Mouse (Mus musculus) heart, postnatal 4 days (tissue): ENCODE results near the gene Foxn3. TPM values are rescaled to one million over a fixed set of nuclear protein-coding genes. Genes with fewer than 3 reads are reported as not detected.
"Not testable (repeated sequence)": the region's sequence is repeated elsewhere in the genome, so short reads cannot be mapped to it uniquely, and the experiment has no call there.

ENCODE experiments used
- DNase-seq: peaks from one replicate; pipeline ENCODE4 v3.0.0; 2021
- total RNA-seq, 2 experiments: library from RNA; stranded (reverse); gene quantifications; 2 replicates each; pipeline ENCODE4 v1.2.3; 2021

The Foxn3 gene
- total RNA-seq, 2 experiments from 2014 or later: 113 to 131 TPM

DNA sequence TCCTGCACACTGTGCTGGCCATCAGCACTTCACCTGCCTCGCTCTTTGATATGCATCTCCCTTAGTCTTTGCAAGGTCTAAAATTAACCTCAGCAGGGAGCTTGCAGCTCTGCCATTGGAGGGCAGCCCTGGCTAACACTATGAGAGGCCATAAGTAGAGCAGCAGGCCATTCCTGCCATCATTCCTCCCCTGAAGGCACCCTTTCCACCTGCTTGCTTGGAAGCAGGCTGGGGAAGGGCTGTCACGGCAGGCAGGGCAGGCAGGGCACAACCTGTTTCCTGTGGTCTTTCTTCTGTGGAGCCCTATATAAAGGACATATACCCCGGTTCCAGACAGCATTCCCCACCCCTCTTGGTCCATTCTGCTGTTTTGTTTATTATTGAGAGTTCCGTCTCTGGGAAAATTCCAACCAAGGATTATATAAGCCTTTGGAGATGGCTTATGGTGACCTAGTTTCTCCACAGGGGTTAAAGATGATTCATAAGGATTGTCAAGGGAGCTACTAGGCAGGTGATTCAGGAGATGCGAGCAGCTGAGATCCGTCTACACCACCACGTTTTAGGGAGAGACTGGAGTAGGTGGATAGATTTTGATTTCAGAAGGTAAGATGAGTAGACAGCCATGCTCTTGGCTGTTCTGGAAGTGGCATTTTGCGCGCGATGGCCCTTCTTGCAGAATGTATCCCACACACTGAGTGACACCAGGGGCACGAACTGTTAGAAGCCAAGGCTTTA lies 347.7 kb downstream of the Foxn3 start:
- DNase-seq: peak; percentile 43

DNA sequence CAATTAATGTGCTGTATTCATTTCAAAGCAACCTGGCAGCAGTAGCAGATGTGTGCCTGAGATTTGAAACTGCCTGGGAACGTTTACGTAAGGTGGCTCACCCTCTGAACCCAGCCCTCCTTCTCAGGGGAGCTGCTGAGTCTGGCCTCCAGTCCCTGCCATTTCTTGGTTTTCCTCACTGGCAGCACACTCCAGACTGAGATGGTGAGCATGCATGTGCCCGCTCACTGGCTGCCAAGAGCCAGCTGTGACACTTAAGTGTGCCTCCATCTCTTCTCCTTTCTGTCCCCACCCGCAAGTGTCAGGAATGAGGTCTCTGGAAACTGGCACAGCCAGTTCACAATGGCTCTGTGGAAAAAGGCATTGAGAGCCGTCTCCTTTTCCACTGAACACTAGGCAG lies 349.3 kb downstream of the Foxn3 start:
- DNase-seq: peak; percentile 35

DNA sequence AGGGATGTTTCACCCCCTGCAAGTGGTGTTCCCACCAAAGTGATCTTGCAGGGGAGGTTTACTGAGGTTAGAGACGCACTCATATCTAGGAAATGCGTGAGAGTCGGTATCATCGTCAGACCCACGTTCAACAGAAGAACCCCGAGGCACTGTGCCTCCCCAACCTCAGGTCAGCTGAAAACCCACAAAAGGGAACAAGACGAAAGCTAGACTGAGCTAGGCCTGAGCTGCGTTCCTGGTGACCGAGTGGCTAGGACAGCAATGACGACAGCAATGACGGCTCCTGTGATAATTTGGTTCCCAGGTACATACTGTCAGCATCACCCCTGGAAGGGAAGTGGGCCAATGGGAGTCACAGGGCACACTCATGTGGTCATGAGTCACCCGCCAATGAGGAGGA lies 350.2 kb downstream of the Foxn3 start:
- DNase-seq: no peak

DNA sequence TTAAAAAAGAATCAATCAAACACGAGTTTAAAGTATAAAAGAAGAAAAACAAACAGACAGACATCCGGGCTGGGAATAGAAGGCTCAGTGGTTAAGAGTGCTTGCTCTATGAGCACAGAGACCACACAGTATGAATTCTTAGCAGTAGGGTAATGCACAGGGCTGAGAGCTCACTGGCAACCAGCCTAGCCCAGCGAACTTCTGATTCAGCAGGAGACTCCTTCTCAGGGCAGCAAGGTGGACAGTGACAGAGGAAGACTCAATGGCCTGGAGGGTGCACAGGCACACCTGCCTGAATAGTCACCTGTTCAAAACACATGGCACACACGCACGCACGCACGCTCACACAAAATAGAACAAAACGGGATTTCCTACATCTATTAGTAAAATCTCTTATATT lies 353.6 kb downstream of the Foxn3 start:
- no peak for DNase-seq

DNA sequence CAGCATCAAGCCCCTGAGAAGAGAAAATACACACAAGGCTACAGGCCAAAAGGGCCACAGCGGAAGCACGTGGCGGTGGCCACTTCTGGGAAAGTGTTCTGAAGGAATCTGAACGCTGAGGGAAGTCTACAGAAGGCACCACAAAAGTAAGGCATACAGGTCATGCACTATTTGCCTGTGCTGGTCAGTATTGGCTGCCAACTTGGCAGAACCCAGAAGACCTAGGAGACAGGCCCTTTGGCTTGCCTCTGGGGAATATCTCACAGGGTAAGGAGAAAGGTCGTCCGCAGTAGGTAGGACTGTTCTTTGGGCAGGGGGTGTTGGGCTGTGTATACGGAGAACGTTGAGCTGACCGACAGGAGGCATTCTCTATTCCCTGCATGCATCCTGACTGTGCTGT lies 355.1 kb downstream of the Foxn3 start:
- DNase-seq: no peak

DNA sequence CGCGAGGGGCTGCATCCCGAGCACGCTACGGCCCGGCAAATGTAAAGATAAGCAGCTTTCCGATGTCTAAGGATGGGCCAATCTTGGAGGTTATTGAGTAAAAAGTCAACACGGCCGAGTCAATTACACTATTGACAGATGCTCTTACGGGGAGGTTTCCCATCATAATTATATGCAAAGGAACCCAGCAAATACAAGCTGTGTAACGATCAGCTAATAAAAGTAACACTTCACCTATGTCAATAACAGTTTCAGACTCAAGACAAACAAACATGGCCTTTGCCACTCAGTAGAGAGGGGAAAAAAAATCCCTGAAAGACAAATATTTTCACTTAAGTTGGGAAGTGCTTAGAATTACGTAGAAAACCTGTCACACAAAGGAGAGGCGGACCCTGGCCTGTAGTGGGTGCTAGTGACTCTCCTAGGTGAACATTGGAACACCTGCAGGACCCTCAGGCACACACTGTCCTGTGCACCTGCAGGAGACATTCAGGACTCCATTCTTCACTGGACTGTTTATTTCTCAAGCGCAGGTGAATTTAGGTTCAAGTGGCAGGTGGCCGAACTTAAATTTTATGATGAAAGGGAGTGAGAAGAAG lies 356.3 kb downstream of the Foxn3 start:
- DNase-seq: no peak

DNA sequence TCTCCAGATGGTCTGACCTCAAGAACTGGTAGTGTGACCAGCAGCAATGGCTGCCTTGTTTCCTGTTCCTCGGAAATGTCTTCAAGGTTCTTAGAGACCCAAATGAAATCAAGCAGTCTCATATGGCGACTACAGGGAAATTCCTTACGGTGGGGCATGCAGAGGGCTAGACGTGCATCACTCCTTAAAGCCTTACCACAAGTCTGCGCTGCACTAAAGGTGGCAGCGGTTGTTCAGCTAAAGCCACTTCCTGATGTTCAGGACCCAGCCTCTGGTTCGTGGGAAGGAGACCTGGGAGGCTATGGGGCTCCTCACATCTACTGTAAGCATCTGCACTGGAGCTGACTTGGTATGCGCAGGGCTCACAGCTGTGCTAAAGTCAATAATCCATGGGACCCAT lies 357.6 kb downstream of the Foxn3 start:
- DNase-seq: no peak

DNA sequence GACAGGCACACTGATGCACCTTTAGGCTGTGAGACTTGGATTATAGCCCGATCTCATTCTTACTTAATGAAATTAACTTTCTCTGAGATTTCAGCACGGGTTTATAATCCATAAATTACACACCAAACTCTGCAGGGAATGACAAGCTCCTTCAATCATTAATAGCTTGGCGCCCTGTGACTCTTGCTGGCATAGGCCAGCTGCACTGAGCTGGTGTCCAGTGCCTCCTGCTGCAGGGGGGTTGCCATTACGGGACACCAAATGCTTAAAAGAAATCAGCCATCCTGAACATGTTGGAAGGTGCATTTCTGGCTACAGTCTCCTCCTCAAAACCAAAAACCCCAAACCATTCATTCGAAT lies 364.3 kb downstream of the Foxn3 start:
- DNase-seq: no peak

DNA sequence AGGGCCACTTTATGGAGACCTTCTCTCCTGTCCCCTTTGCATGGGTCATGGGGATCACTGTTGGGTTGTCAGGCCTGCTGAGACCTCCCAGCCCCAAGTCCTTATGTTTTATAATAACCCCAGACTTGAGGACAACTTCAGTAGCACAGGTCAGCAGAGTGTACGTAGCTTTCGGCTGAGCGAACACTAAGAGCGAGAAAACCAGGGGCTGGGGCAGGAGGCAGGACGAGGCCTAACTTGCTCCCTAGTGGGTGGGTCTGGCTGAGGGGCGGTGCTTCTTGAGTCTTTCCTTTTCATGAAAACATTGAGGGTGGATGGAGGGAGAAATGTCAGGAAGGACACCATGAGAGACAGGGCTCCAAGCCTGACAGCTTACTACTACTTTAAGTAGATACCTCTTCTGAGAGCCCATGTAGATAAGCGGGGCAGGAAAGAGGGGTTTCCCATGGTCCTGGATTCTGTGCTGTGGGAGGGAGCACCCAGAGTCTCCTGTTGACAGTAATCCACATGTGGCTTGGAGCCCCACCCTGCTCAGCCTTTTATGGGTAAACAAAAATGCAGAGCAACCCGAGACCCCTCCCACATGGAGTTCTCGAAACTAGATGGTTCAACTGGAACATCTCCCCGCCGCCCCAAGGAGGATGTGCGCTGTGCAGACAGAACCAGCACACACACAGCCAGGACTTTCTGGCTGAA lies 364.8 kb downstream of the Foxn3 start:
- DNase-seq: no peak

DNA sequence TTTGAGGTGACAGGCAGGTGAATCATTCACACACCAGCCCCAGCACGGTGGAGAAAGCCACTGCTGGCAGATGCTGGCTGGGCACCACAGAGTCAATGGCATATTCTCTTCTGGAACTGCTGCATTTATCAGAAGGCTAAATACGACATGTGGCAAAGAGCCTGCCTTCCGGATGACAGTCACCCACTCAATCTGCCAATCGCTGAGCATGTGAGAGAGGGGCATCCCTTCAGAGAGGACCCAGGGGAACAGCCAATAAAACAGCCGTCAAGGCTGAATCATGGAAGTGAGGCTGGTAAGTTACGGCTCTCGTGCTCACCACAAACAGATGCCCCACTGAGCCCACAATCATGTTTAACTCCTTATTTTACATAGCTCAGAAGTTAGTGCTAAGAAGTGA lies 366.4 kb downstream of the Foxn3 start:
- DNase-seq: no peak

DNA sequence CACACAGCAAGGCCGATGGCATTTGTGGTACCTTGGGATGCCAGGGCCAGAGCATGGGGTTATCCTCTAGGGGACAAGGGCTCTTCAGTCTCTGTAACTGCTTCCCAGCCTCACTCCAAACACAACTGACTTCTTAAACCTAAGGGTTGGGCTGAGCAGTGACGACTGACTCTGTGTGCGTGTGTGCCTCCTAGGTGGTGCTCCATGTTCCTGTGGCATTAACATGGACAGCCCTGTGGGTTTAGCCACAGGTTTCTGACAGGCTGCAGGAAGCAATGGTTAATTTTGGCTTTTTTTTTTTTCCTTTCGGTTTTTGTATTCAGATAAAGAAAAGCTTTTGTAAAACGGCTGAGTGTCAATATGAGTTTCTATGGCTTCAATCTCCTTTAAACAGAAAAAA lies 367.7 kb downstream of the Foxn3 start:
- no peak for DNase-seq

DNA sequence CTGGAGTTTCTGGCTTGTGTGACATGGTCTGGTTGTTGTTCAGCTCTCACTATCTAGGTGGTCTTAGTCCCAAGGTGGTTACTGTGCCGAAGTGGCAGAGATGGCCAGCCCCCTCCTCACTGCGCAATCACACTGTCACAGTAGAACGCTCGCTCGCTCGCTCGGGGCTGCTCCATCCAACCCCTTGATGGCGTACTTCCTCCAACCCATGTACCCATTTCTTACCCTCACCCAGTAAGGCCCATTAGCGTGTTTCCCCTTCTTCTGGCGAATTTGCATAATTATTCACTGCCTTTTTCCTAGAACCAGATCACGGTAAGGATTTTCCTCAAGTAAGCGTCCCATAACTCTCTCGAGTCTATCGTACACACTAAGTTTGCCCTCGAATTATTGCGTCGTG lies 369.3 kb downstream of the Foxn3 start:
- not testable (repeated sequence) for DNase-seq

DNA sequence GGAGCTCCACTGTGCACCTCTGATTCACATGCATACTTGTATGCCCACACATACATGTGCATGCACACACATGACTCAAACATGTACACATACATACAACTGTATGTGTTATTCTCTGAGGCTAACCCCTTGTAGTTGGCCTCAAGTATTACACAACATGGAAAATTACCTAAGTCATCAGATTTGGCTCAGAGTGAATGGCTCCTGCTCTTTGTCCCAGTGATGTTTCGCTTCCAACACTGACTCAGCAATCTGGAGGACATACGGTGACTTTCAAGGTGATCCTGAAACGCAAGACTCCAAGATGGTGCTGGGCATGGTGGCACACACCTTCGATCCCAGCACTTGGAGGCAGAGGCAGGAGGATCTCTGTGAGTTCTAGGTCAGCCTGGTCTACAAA lies 375.7 kb downstream of the Foxn3 start:
- no peak for DNase-seq

DNA sequence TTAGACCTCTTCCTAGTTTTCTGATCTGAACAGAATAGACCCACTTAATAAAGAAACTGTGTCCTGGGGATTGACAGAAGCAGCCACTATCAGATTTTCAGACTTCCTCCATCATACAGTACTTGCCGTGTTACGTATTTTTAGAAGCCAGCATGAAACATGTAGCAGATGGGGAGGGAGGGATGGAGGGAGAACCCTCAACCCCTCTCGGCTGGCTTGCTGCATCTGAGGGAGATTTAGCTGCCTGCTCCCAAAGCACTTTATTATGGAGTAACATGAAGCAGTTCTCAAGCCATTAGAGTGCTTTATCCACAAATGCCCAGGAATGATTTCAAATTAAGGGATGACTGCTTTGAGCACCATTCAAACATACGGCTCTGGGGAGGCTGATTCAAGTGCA lies 377.1 kb downstream of the Foxn3 start:
- DNase-seq: no peak

DNA sequence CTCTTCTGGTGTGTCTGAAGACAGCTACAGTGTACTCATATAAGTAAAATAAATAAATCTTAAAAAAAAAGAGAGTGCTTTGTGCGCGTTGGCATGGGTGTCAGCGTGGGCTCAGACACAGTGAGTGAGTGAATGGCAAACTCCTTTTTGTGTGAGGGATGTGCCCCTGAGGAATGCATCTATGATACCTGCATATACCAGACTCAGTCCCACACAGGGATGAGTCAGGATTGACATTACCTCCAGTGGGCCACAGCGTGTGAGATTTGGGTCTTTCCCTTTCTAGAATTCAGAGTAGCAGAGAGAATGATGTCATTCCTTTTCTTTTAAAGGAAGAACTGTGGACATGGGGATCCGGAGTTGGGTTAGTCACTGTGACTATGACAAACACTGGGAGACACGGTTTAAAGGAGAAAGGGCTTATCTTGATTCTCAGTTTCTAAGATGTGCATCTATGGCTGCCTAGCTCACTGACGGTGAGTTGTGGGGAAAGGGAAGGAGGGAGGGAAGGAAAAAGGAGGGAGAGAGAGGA lies 380.1 kb downstream of the Foxn3 start:
- no peak for DNase-seq

DNA sequence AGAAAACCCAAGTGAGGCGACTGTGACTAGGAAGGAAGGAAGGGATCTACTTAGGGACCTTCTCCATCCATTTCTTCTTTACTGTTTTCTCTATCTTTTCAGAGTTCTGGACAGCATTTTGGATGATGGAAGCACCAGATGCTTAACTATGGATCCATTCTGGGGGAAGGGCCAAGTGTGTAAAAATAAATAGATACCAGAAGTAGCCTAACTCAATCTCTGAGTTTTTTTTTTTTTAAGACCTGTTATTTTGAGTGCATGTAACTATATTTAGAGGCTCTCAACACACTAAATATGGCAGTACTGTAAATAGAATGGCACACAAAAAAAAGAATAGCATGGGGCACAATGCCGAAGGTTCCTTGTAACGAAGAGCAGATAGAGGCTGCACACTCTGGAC lies 381.0 kb downstream of the Foxn3 start:
- DNase-seq: no peak

DNA sequence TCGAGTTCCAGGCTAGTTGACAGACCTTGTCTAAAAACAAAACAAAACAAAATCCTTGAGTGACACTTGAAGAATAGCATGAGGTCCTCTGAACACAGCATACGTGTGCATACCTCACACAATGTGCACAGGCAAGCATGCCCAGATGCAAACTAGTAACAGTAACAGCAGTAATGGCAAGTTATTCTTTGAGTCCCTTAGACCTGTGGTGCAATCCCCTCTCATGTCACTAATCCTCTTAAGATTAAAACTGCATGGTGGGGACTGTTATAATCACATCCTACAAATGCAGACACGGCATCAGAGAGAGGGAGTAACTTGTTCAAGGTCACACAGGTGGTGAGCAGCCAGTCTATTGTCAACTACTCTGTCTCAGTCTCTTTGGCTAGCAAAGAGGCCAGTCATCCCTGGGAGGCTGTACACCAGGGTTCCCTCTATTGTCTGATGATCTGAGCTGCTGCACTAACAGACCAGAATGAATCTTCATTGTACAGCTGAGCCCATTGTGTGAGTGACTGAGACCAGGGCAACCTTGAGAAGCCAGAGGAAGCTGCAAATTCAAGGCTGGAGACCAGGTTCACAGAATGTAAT lies 383.1 kb downstream of the Foxn3 start:
- no peak for DNase-seq

DNA sequence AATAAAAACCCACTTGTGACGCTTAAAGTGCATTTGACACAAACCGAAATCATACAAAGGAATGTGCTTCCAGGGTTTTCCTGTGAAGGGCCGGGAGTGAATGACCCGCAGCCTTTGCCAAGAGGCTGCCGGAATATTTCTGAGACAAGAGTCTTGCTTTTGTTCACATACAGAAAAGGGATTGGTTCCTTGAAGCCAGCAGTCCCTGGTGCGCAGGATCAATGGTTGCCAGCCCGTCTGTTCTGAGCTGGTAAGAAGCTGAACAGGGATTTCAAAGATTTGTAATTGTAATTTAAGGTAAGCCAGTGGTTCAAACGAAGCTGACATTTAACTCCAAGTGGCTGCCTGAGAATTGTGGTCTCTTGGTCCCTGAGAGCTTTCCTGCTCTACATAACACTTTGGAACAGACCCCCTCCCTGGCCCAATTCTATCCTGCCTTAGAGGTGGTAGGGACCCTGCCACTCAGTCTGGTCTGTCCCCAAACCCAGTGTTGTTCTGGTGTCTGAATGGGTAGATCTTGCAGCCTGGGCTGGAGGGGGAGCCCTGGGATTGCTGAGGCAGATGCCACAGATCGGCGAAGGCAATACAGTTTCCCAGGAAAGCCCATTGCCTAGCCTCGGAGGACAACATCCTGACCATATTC lies 388.3 kb downstream of the Foxn3 start:
- no peak for DNase-seq

DNA sequence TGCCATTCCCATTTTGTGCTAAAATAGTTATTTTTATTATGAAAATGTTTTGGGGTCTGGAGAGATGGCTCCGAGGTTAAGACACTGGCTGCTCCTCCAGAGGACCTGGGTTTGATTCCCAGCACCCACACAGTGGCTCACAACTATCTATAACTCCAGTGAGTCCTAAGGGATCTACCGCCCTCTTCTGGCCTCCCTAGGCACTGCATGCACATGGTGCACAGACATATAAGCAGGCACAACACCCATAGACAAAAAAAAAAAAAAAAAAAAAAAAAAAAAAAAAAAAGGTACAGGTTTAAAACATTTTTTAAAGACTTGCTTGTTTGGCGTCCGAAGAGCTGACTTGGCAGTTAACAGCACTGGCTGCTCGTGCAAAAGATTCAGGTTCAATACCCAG lies 391.2 kb downstream of the Foxn3 start:
- DNase-seq: no peak

DNA sequence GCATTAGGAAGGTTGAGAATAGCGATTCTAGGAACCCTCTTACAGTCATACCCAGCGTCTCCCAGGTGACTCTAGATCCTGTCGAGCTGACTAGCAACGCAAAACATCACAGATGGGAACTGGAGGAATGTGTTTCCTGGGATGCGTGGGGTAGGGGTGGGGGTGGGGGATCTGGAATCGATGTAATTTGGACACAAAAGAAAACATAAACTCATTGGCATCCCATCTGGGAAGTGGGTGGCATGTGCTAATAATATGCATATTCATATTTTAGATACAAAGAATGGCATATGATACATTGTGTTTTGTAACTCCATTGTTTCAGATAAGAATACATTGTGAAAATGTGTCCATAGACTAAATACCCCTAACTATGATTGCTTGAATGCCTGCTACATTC lies 393.5 kb downstream of the Foxn3 start:
- DNase-seq: no peak

DNA sequence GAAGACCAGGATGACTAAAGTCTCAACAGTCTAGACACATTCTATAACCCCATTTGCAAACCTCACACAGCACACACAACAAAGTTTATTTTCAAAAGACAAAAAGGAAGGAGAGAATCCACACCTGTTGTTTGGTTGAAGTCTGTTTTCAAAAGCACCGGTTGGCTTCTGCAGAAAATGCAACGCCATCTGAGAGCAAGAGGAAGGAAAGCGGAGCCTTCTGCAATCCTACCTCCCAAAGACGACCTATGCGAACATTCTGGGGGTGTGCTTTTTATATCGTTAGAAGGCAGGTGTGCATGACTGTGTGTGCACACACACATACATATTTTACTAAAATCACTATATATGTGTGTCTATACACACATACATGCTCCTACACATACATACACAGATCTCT lies 397.3 kb downstream of the Foxn3 start:
- no peak for DNase-seq

DNA sequence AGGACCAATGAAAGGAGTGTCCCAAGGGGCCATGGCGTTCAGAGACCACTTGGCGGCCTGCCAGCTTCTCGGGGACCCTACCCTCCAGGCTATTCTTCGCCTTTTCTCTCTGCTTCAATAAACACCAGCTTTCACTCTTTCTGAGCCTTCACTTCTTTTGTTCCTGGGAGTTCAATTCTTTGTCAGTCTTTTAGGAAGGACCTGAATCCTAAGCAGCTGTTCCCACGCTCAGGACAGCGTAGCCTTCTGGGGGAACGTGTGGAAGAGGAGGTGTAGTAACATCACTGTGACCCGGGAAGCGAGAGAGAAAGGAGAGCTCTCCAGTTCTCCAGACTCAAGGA lies 400.1 kb downstream of the Foxn3 start:
- no peak for DNase-seq
